Mouse (Mus musculus) brain, embryonic 18.5 days (tissue): Measurements from ENCODE around the gene Notch1.

Experiments
- DNase-seq: peaks from one replicate; pipeline ENCODE4 v3.0.0-alpha.2; 2012; ENCODE audit warnings: low read depth, low spot score

Notch1 gene

GRCm38 (mm10) chr2:26481724-26482495 lies 34.6 kb downstream of the Notch1 start:
- no peak for DNase-seq

GRCm38 (mm10) chr2:26480911-26481310 lies 35.6 kb downstream of the Notch1 start:
- DNase-seq = no peak

- no peak for DNase-seq
Measured at GRCm38 (mm10) chr2:26478685-26479205, 37.7 kb downstream of the Notch1 start.

- no peak for DNase-seq
Measured at GRCm38 (mm10) chr2:26477911-26478310, 38.6 kb downstream of the Notch1 start.

- DNase-seq = no peak
Measured at GRCm38 (mm10) chr2:26475505-26476430, 40.7 kb downstream of the Notch1 start.

- DNase-seq = no peak
Measured at GRCm38 (mm10) chr2:26474789-26475504, 41.5 kb downstream of the Notch1 start.

- no peak for DNase-seq
Measured at GRCm38 (mm10) chr2:26472312-26473090, 44.0 kb downstream of the Notch1 start.

- no peak for DNase-seq
Measured at GRCm38 (mm10) chr2:26471652-26472285, 44.7 kb downstream of the Notch1 start.

GRCm38 (mm10) chr2:26470967-26471366 lies 45.5 kb downstream of the Notch1 start:
- DNase-seq = no peak

- no peak for DNase-seq
Measured at GRCm38 (mm10) chr2:26468376-26468775, 48.1 kb downstream of the Notch1 start.

- no peak for DNase-seq
Measured at GRCm38 (mm10) chr2:26463412-26463811, 53.1 kb downstream of the Notch1 start.

- no peak for DNase-seq
Measured at GRCm38 (mm10) chr2:26462980-26463379, 53.5 kb downstream of the Notch1 start.

GRCm38 (mm10) chr2:26461667-26462066 lies 54.8 kb downstream of the Notch1 start:
- DNase-seq = no peak

- no peak for DNase-seq
Measured at GRCm38 (mm10) chr2:26460837-26461236, 55.6 kb downstream of the Notch1 start.

- no peak for DNase-seq
Measured at GRCm38 (mm10) chr2:26460097-26460646, 56.3 kb downstream of the Notch1 start.

- DNase-seq = no peak
Measured at GRCm38 (mm10) chr2:26459478-26459877, 57.0 kb downstream of the Notch1 start.

GRCm38 (mm10) chr2:26458402-26459124 lies 57.9 kb downstream of the Notch1 start:
- DNase-seq = no peak

- peak; percentile 49 for DNase-seq
Measured at GRCm38 (mm10) chr2:26449121-26450060, 67.1 kb downstream of the Notch1 start.
